Mouse (Mus musculus) heart, postnatal 0 days (tissue): ENCODE results near the gene Tfr2.

Source experiments
- CTCF ChIP-seq: IDR thresholded peaks from 2 replicates; pipeline ENCODE4 v1.5.1; 2016; ENCODE audit warnings: antibody characterized with exemption, control low read depth, low read depth
- EP300 ChIP-seq: IDR thresholded peaks from 2 replicates; pipeline ENCODE4 v1.6.1; 2016; ENCODE audit warnings: antibody characterized with exemption, low read depth

- TF ChIP-seq CTCF (no peak), EP300 (no peak)
Observed at GRCm38 (mm10) chr5:137534762-137535161, 34.9 kb upstream of the Tfr2 start.
